Mouse (Mus musculus) stomach, embryonic 15.5 days (tissue): ENCODE results near the gene Rimklb. TPM values are rescaled to one million over a fixed set of nuclear protein-coding genes. Genes with fewer than 3 reads are reported as not detected.

Source experiments
- ATAC-seq: fragments of 200-750 bp; cut with Nextera tagmentation; 2 replicates; pipeline ENCODE4 v1.8.0; 2017; ENCODE audit warnings: low read depth, moderate number of reproducible peaks, moderate TSS enrichment; ENCODE audit not compliant: insufficient read depth, low FRiP score
- H3K27ac ChIP-seq: fragments of 300-500 bp; sonication (generic); 2 replicates; pipeline ENCODE4 v1.5.1; 2015; ENCODE audit warnings: mild to moderate bottlenecking, inconsistent platforms
- H3K27me3 ChIP-seq: fragments of 300-500 bp; sonication (generic); replicated peaks from 2 replicates; pipeline ENCODE4 v1.6.1; 2015; ENCODE audit warnings: inconsistent platforms
- H3K36me3 ChIP-seq: fragments of 300-500 bp; sonication (generic); 2 replicates; pipeline ENCODE4 v1.6.1; 2015; ENCODE audit warnings: inconsistent platforms
- H3K4me1 ChIP-seq: fragments of 300-500 bp; sonication (generic); 2 replicates; pipeline ENCODE4 v1.6.1; 2015; ENCODE audit warnings: inconsistent platforms
- H3K4me2 ChIP-seq: fragments of 300-500 bp; sonication (generic); 2 replicates; pipeline ENCODE4 v1.6.1; 2015; ENCODE audit warnings: mild to moderate bottlenecking, inconsistent platforms
- H3K4me3 ChIP-seq: fragments of 300-500 bp; sonication (generic); replicated peaks from 2 replicates; pipeline ENCODE4 v1.5.1; 2015; ENCODE audit warnings: inconsistent platforms
- H3K9ac ChIP-seq: fragments of 300-500 bp; sonication (generic); 2 replicates; pipeline ENCODE4 v1.6.1; 2015; ENCODE audit warnings: inconsistent platforms
- H3K9me3 ChIP-seq: fragments of 300-500 bp; sonication (generic); 2 replicates; pipeline ENCODE4 v1.6.1; 2016; ENCODE audit warnings: inconsistent platforms
- whole genome bisulfite sequencing: fragments of 180-500 bp; shearing (Covaris S2); methylation state at CpG from one replicate; pipeline ENCODE4 v1.1.7; 2015; 5-methylcytosine and 5-hydroxymethylcytosine counted together
- polyA plus RNA-seq: library from polyadenylated mRNA; unstranded; fragments of >200 nt; fragmentation: Nextera tagmentation; extraction: Ambion mirVana; gene quantifications from 2 replicates; pipeline ENCODE4 v1.2.1, GENCODE M21; 2015

The Rimklb gene
- polyA plus RNA-seq, 1 experiment from 2014 or later = 8.4 TPM

- WGBS = 8% methylated on average over 3 of the region's 3 CpGs
- no peaks in the 10 kb centered on the region for H3K9me3 ChIP-seq
- no peaks in the 10 kb centered on the region for H3K27me3 ChIP-seq
- H3K9ac ChIP-seq = no peak overlapping the region
- H3K4me3 ChIP-seq = no peak overlapping the region
- H3K27ac ChIP-seq = no peak overlapping the region
- H3K4me1 ChIP-seq = no peaks in the 10 kb centered on the region
- no peak overlapping the region for H3K4me2 ChIP-seq
- no peaks in the 10 kb centered on the region for H3K36me3 ChIP-seq
- no peak for ATAC-seq
Observed at GRCm38 (mm10) chr6:122402240-122402639, 96.3 kb downstream of the Rimklb start.

- H3K27ac ChIP-seq = no peak overlapping the region
- 77% methylated on average over 9 of the region's 9 CpGs for WGBS
Observed at GRCm38 (mm10) chr6:122400263-122400662, 98.3 kb downstream of the Rimklb start.

More at GRCm38 (mm10) chr6:122400263-122400662, 98.3 kb downstream of the Rimklb start:
- H3K9ac ChIP-seq = no peak overlapping the region
- no peaks in the 10 kb centered on the region for H3K27me3 ChIP-seq
- H3K36me3 ChIP-seq = no peaks in the 10 kb centered on the region
- ATAC-seq = no peak
- no peak overlapping the region for H3K4me2 ChIP-seq
- H3K4me1 ChIP-seq = no peaks in the 10 kb centered on the region
- no peaks in the 10 kb centered on the region for H3K9me3 ChIP-seq
- H3K4me3 ChIP-seq = no peak overlapping the region

Other genes with a start within 250 kb of the Rimklb start
- not detected in 2 replicates for gene Klrg1, start 215.9 kb downstream of the Rimklb start, polyA plus RNA-seq
- gene M6pr, start 190.0 kb downstream of the Rimklb start, polyA plus RNA-seq = 120 and 121 TPM in 2 replicates
- gene Phc1, start 158.2 kb downstream of the Rimklb start, polyA plus RNA-seq = 12.8 and 13.2 TPM in 2 replicates
- gene Mfap5, start 7.1 kb upstream of the Rimklb start, polyA plus RNA-seq = 41.8 and 50.3 TPM in 2 replicates
- 0.13 TPM in 1 of 2 replicates, not detected in the other for gene Aicda, start 55.0 kb upstream of the Rimklb start, polyA plus RNA-seq
- gene Apobec1, start 103.7 kb upstream of the Rimklb start, polyA plus RNA-seq = 4.5 and 5.0 TPM in 2 replicates
- gene Gdf3, start 111.3 kb upstream of the Rimklb start, polyA plus RNA-seq = 0.22 and 0.27 TPM in 2 replicates
- gene Dppa3, start 127.6 kb upstream of the Rimklb start, polyA plus RNA-seq = not detected in 2 replicates
- 0.08 and 0.46 TPM in 2 replicates for gene Nanog, start 208.7 kb upstream of the Rimklb start, polyA plus RNA-seq